Mouse (Mus musculus): ENCODE results near the gene Ctrl.

DNA sequence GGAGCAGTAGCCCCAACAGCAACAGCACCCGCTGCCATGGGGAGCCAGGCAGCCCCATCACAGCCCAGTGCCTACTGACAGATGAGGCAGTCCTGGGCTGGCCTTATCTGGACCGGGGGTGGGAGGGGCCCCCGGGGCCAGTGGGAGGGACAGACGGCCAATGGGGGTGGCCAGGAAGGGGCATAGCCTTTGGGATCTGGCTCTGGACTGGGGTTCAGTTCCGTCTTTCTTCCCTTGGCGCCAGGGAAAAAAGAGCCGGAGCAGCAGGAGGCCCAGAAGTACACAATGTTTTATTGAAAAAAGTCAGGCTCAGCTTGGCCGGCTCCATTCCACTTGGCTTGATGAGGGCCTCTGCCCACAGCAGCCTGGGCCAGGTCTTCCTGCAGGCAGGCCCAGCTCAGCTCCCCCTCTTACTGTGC is 9.7 kb upstream of the Ctrl start, which contains the start of gene Lcat:
- TF ChIP-seq CTCF (IDR thresholded peaks at IDR 0.05; ENCODE audit: control insufficient read depth, insufficient read depth, insufficient read length) (no peak), USF1 (IDR thresholded peaks at IDR 0.05; ENCODE audit: low read depth) (no peak), FOSL1 (IDR thresholded peaks at IDR 0.05; ENCODE audit: insufficient read depth, low read length, poor library complexity, severe bottlenecking) (no peak)
